Mouse (Mus musculus) liver, adult 2 months (tissue): ENCODE measurements around the gene Mtfr2. TPM values are rescaled to one million over a fixed set of nuclear protein-coding genes. Genes with fewer than 3 reads are reported as not detected.

Experiments
- DNase-seq: peaks from one replicate; pipeline ENCODE4 v3.0.0-alpha.2; 2011; ENCODE audit warnings: low read depth, low spot score; ENCODE audit errors: extremely low read depth
- H3K27ac ChIP-seq: fragments of 200-500 bp; replicated peaks from 2 replicates; pipeline ENCODE4 v1.5.1; 2012; ENCODE audit warnings: low read depth, mild to moderate bottlenecking, control low read depth, inconsistent platforms, low read length; ENCODE audit not compliant: insufficient read depth
- H3K27me3 ChIP-seq: fragments of 200-500 bp; 2 replicates; pipeline ENCODE4 v1.6.1; 2012; ENCODE audit warnings: mild to moderate bottlenecking, moderate library complexity, low read length, inconsistent platforms; ENCODE audit not compliant: control insufficient read depth, insufficient read depth
- H3K36me3 ChIP-seq: fragments of 200-500 bp; 2 replicates; pipeline ENCODE4 v1.6.1; 2012; ENCODE audit warnings: low read length, inconsistent platforms; ENCODE audit not compliant: control insufficient read depth, insufficient read depth
- H3K4me1 ChIP-seq: fragments of 200-500 bp; 2 replicates; pipeline ENCODE4 v1.6.1; 2011; ENCODE audit warnings: low read length; ENCODE audit not compliant: control insufficient read depth, insufficient read depth
- H3K4me3 ChIP-seq: fragments of 200-500 bp; 2 replicates; pipeline ENCODE4 v1.5.1; 2011; ENCODE audit warnings: low read depth, mild to moderate bottlenecking, control low read depth, low read length, moderate library complexity; ENCODE audit not compliant: insufficient read depth
- H3K79me2 ChIP-seq: fragments of 200-500 bp; 2 replicates; pipeline ENCODE4 v1.6.1; 2012; ENCODE audit warnings: inconsistent platforms, mild to moderate bottlenecking, low read length, moderate library complexity; ENCODE audit not compliant: control insufficient read depth, insufficient read depth
- H3K9ac ChIP-seq: fragments of 200-500 bp; 2 replicates; pipeline ENCODE4 v1.6.1; 2012; ENCODE audit warnings: low read depth, mild to moderate bottlenecking, control low read depth, inconsistent platforms, low read length
- CTCF ChIP-seq: fragments of 200-500 bp; IDR thresholded peaks from 2 replicates; pipeline ENCODE4 v1.5.1; 2011; ENCODE audit warnings: low read depth, low read length, control low read depth
- POLR2A ChIP-seq: fragments of 200-500 bp; IDR thresholded peaks from 2 replicates; pipeline ENCODE4 v1.6.1; 2011; ENCODE audit warnings: low read length, control low read depth; ENCODE audit not compliant: insufficient read depth; ENCODE audit errors: extremely low read depth
- WGBS: fragments of 180-500 bp; shearing (Covaris S2); methylation state at CpG from one replicate; pipeline ENCODE4 v1.1.7; 2018; 5-methylcytosine and 5-hydroxymethylcytosine counted together
- polyA plus RNA-seq: library from polyadenylated mRNA; depleted of rRNA; stranded (reverse); fragments of >200 nt; gene quantifications from 2 replicates; pipeline ENCODE4 v1.2.3, GENCODE M21; 2012
- total RNA-seq: library from RNA; depleted of rRNA; stranded (reverse); fragments of >200 nt; gene quantifications from 2 replicates; pipeline ENCODE4 v1.2.3, GENCODE M21; 2014

Gene Mtfr2
- total and polyA plus RNA-seq, 2 experiments: not detected

GRCm38 (mm10) chr10:20317466-20317865 is 30.1 kb upstream of the Mtfr2 start:
- H3K36me3 ChIP-seq: peaks cover 26% of the 10 kb centered on the region
- WGBS: 38% methylated on average over 5 of the region's 5 CpGs
- no peaks in the 10 kb centered on the region for H3K27me3 ChIP-seq
- TF ChIP-seq CTCF (no peak), POLR2A (no peak)
- DNase-seq: no peak
- peaks cover 6% of the 10 kb centered on the region; the same call in 1 of the 2 replicates for H3K4me1 ChIP-seq
- no peak overlapping the region for H3K4me3 ChIP-seq
- H3K79me2 ChIP-seq: peaks cover 15% of the 10 kb centered on the region
- no peak overlapping the region for H3K27ac ChIP-seq
- H3K9ac ChIP-seq: no peak overlapping the region

- no peaks in the 10 kb centered on the region for H3K27me3 ChIP-seq
- H3K27ac ChIP-seq: no peak overlapping the region
- TF ChIP-seq POLR2A: no peak
- TF ChIP-seq CTCF: no peak
- H3K9ac ChIP-seq: no peak overlapping the region
- peaks cover 8% of the 10 kb centered on the region for H3K4me1 ChIP-seq
- H3K36me3 ChIP-seq: peaks cover 60% of the 10 kb centered on the region
- H3K79me2 ChIP-seq: peaks cover 8% of the 10 kb centered on the region; the same call in 1 of the 2 replicates
- no peak overlapping the region for H3K4me3 ChIP-seq
- DNase-seq: no peak
Measured at GRCm38 (mm10) chr10:20326226-20326625, 21.3 kb upstream of the Mtfr2 start.

GRCm38 (mm10) chr10:20331262-20331661 is 16.3 kb upstream of the Mtfr2 start:
- no peaks in the 10 kb centered on the region; the same call in 1 of the 2 replicates for H3K79me2 ChIP-seq
- 41% methylated on average over 2 of the region's 2 CpGs for WGBS
- H3K9ac ChIP-seq: no peak overlapping the region
- H3K4me3 ChIP-seq: no peak overlapping the region
- H3K27ac ChIP-seq: no peak overlapping the region
- H3K27me3 ChIP-seq: no peaks in the 10 kb centered on the region
- TF ChIP-seq CTCF (no peak), POLR2A (no peak)
- peak; percentile 61 for DNase-seq
- H3K36me3 ChIP-seq: peaks cover 59% of the 10 kb centered on the region
- peaks cover 9% of the 10 kb centered on the region; the same call in 1 of the 2 replicates for H3K4me1 ChIP-seq

GRCm38 (mm10) chr10:20337872-20338271 is 9.7 kb upstream of the Mtfr2 start:
- TF ChIP-seq CTCF: no peak
- no peak for TF ChIP-seq POLR2A
- Histone ChIP-seq H3K27ac (no peak overlapping the region), H3K27me3 (no peaks in the 10 kb centered on the region), H3K36me3 (peaks cover 69% of the 10 kb centered on the region), H3K4me1 (no peaks in the 10 kb centered on the region), H3K79me2 (no peaks in the 10 kb centered on the region; the same call in 1 of the 2 replicates), H3K9ac (no peak overlapping the region), H3K4me3 (no peak overlapping the region)
- DNase-seq: no peak
- 90% methylated on average over 7 of the region's 7 CpGs for WGBS

- Histone ChIP-seq H3K36me3 (peaks cover 36% of the 10 kb centered on the region), H3K27ac (peak overlapping the region; percentile 36; the same call in 1 of the 2 replicates), H3K27me3 (no peaks in the 10 kb centered on the region), H3K4me1 (peaks cover 2% of the 10 kb centered on the region; the same call in 1 of the 2 replicates), H3K79me2 (no peaks in the 10 kb centered on the region), H3K4me3 (no peak overlapping the region), H3K9ac (no peak overlapping the region)
- TF ChIP-seq POLR2A: no peak
- TF ChIP-seq CTCF: no peak
- DNase-seq: peak; percentile 79
- 20% methylated on average over 1 of the region's 1 CpGs for WGBS
Measured at GRCm38 (mm10) chr10:20345736-20346135, 1.8 kb upstream of the Mtfr2 start.

- H3K79me2 ChIP-seq: no peaks in the 10 kb centered on the region
- no peak for TF ChIP-seq CTCF
- TF ChIP-seq POLR2A: no peak
- H3K27me3 ChIP-seq: no peaks in the 10 kb centered on the region
- no peak overlapping the region for H3K4me3 ChIP-seq
- DNase-seq: no peak
- no peak overlapping the region for H3K27ac ChIP-seq
- H3K36me3 ChIP-seq: peaks cover 13% of the 10 kb centered on the region
- H3K9ac ChIP-seq: no peak overlapping the region
- peaks cover 2% of the 10 kb centered on the region; the same call in 1 of the 2 replicates for H3K4me1 ChIP-seq
- 89% methylated on average over 2 of the region's 2 CpGs for WGBS
Measured at GRCm38 (mm10) chr10:20348894-20349293, 1.3 kb downstream of the Mtfr2 start.
